Mouse (Mus musculus): ENCODE measurements at regions not wholly inside any gene's neighbourhood (a gene's known extent, or its start where the extent isn't known, plus 50 kb on each side); places are given as distances from the start of the nearest gene placed in this dataset.

- ATAC-seq (ENCODE audit: low TSS enrichment), result no peak
These were observed 58.0 kb upstream of the Golim4 start for GRCm38 (mm10) chr3:76014766-76015165.

GRCm38 (mm10) chr3:76008564-76009183, 51.9 kb upstream of the Golim4 start:
- ATAC-seq (ENCODE audit: low TSS enrichment), result peak; percentile 93
